Mouse (Mus musculus): ENCODE results near the gene Rad51c.
"Not testable (repeated sequence)": the region's sequence is repeated elsewhere in the genome, so short reads cannot be mapped to it uniquely, and the experiment has no call there.

The Rad51c gene

GRCm38 (mm10) chr11:87404876-87405275 lies at the start of gene Rad51c, which contains the start of gene Tex14:
Rad51c (minus strand) TSS chr11:87404954.
Tex14 (plus strand) TSS chr11:87405065.
- DNase-seq = no peak

- no peak for DNase-seq
These were observed 49.4 kb upstream of the Rad51c start for GRCm38 (mm10) chr11:87454035-87454690.

GRCm38 (mm10) chr11:87453216-87454034 lies 48.7 kb upstream of the Rad51c start:
- DNase-seq = peak; percentile 73 to 76

GRCm38 (mm10) chr11:87452779-87453178 lies 48.0 kb upstream of the Rad51c start:
- DNase-seq = not testable (repeated sequence)

- DNase-seq = not testable (repeated sequence)
These were observed 45.1 kb upstream of the Rad51c start for GRCm38 (mm10) chr11:87449847-87450246.

GRCm38 (mm10) chr11:87449200-87449547 lies 44.4 kb upstream of the Rad51c start:
- DNase-seq = no peak

- DNase-seq = peak; percentile 37 to 43
These were observed 43.9 kb upstream of the Rad51c start for GRCm38 (mm10) chr11:87448476-87449199.

GRCm38 (mm10) chr11:87448081-87448475 lies 43.3 kb upstream of the Rad51c start:
- DNase-seq = peak; percentile 94 to 97

GRCm38 (mm10) chr11:87447429-87447828 lies 42.7 kb upstream of the Rad51c start:
- DNase-seq = no peak

- DNase-seq = no peak
These were observed 41.4 kb upstream of the Rad51c start for GRCm38 (mm10) chr11:87446159-87446558.

- not testable (repeated sequence) for DNase-seq
These were observed 40.8 kb upstream of the Rad51c start for GRCm38 (mm10) chr11:87445593-87445992.

- no peak for DNase-seq
These were observed 40.1 kb upstream of the Rad51c start for GRCm38 (mm10) chr11:87444735-87445428.

- not testable (repeated sequence) for DNase-seq
These were observed 39.3 kb upstream of the Rad51c start for GRCm38 (mm10) chr11:87444056-87444455.

GRCm38 (mm10) chr11:87443373-87443883 lies 38.7 kb upstream of the Rad51c start:
- peak; percentile 53 to 63 for DNase-seq

- DNase-seq = peak; percentile 81
These were observed 38.1 kb upstream of the Rad51c start for GRCm38 (mm10) chr11:87442643-87443372.

- DNase-seq = no peak
These were observed 35.2 kb upstream of the Rad51c start for GRCm38 (mm10) chr11:87439796-87440420.

GRCm38 (mm10) chr11:87436326-87437232 lies 31.8 kb upstream of the Rad51c start:
- no peak for DNase-seq

- DNase-seq = not testable (repeated sequence)
These were observed 30.4 kb upstream of the Rad51c start for GRCm38 (mm10) chr11:87435107-87435506.

GRCm38 (mm10) chr11:87432933-87433669 lies 28.3 kb upstream of the Rad51c start:
- DNase-seq = no peak

All from kidney, postnatal 36 days (tissue).